Mouse (Mus musculus): ENCODE results near the gene H2-DMb2. TPM values are rescaled to one million over a fixed set of nuclear protein-coding genes. Genes with fewer than 3 reads are reported as not detected.

H2-DMb2 gene
- total RNA-seq, 2 experiments from 2014 or later, result 0.17 to 0.53 TPM

- DNase-seq (ENCODE audit: low spot score), result peak; percentile 47
Measured at GRCm38 (mm10) chr17:34118113-34118872, 24.8 kb upstream of the H2-DMb2 start.

- no peak for DNase-seq (ENCODE audit: low spot score)
Measured at GRCm38 (mm10) chr17:34118873-34119248, 24.2 kb upstream of the H2-DMb2 start.

- peak; percentile 100 for DNase-seq (ENCODE audit: low spot score)
Measured at GRCm38 (mm10) chr17:34119249-34120179, 23.6 kb upstream of the H2-DMb2 start, which contains the start of gene H2-DMa. TSS of gene H2-DMa (plus strand) at chr17:34119541.

- peak; percentile 91 for DNase-seq (ENCODE audit: low spot score)
Measured at GRCm38 (mm10) chr17:34120180-34120723, 22.9 kb upstream of the H2-DMb2 start.

DNA sequence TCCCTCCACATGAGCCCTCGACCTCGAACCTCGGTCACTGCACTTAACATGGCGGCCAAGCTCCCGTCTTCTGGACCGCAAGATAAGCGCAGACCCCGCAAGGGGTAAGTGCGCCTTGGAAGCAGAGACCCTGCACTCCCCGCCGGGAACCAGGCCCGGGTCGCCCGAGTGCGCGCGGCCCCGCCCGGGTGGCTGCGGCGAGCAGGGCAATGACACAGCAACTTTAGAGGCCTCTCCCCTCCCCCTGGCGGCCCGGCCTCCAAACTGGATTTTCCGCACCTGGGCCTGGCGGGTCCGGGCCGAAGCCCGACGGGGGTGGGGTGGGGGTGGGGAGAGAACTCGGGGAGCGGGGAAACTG is 22.3 kb upstream of the H2-DMb2 start:
- DNase-seq (ENCODE audit: low spot score), result peak; percentile 90

- DNase-seq (ENCODE audit: low spot score), result peak; percentile 94
Measured at GRCm38 (mm10) chr17:34121172-34121878, 21.8 kb upstream of the H2-DMb2 start.

GRCm38 (mm10) chr17:34121879-34122187 is 21.3 kb upstream of the H2-DMb2 start:
- peak; percentile 72 for DNase-seq (ENCODE audit: low spot score)

- DNase-seq (ENCODE audit: low spot score), result peak; percentile 98
Measured at GRCm38 (mm10) chr17:34122188-34122984, 20.7 kb upstream of the H2-DMb2 start, which contains the start of gene Brd2. TSS of gene Brd2 (minus strand) at chr17:34122634.

- no peak for DNase-seq (ENCODE audit: low spot score)
Measured at GRCm38 (mm10) chr17:34123111-34123510, 20.0 kb upstream of the H2-DMb2 start.

GRCm38 (mm10) chr17:34123518-34123917 is 19.6 kb upstream of the H2-DMb2 start:
- no peak for DNase-seq (ENCODE audit: low spot score)

- DNase-seq (ENCODE audit: low spot score), result no peak
Measured at GRCm38 (mm10) chr17:34124649-34125048, 18.5 kb upstream of the H2-DMb2 start.

GRCm38 (mm10) chr17:34126826-34127420 is 16.2 kb upstream of the H2-DMb2 start:
- DNase-seq (ENCODE audit: low spot score), result no peak

DNA sequence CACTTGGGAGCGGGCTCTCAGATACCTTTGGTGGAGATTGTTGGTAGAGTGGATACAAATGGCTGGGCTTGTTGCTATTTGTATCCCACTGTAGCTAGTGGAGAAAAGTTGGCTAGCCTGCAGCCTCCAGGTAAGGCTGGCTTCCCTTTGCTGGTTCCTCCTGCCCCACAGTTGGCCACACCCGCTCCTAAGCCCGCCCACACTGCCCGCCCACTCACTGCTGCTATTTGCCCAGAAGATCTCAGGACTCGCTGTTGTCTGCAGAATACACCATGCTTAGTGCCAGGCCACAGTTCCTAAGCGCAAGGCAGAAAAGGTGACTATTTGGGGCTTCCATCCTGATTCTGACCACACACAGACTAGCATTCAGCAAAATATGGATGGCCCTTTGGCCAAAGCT is 15.6 kb upstream of the H2-DMb2 start:
- DNase-seq (ENCODE audit: low spot score), result no peak

DNA sequence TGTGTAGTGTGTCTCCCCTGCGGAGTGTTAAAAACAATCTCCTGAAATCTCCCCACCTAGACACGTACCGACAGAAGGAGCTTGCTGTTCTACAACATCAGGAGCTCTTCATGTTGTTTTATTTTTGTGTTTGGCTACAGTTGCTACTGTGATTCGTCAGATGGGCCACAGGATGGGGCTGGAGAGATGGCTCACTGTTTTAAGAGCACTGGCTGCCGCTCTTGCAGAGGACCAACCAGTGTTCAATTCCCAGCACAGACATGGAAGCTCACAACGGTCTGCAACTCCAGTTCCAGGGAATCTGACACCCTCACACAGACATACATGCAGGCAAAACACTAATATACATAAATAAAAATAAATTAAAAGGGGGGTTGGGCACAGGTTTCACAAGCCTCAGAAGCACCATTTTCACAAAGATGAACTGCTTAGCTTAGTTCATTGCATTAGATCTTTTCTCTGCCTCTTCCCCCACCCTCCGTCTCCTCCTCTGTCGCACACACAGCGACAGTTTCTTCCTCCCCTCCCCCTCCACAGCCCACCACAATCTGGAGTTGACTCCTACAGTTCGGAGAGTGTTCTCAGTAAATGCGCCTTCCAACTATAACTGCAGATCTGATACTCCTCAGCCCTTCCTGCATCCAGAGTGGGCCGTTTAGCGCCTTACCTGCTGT is 14.7 kb upstream of the H2-DMb2 start:
- no peak for DNase-seq (ENCODE audit: low spot score)

DNA sequence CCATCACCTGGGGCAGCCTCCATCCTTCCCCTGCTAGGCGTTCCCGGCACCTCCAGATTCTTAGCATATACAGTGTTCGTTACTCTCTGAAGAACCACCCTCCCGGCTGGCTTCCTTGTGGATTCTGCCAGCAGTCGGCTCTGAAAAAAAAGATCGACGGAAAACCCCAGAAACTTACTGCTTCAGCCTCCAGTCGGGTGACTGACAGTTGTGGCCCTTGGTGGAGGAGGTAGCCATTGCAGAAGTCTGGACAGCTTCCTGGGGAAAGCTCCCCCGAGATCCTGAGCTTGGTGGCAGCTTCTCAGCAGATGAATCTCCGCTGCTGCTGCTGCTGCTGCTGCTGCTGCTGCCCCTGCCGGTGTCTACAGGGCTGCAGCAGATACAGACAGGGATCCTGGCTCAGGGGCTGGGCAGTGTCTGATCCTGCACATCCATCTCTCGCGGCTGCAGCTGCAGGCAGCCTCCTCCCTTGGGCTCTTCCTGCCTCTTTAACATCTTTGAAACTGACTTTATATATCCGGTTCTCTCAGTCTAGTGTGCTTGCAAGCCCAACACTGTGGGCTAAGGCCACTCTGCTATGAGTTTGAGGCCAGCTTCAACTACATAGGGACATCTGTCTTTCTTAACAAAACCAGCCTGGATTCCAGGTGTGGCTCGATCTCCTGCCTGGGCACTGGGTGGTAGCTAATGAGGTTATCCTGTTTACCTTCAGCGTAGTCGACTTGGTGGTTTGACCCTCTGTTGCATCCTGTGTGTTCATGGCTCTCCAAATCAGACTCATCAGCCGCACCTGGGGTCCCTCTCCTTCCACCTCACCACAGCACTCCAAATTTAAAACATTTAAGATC is 13.9 kb upstream of the H2-DMb2 start:
- DNase-seq (ENCODE audit: low spot score), result no peak

DNA sequence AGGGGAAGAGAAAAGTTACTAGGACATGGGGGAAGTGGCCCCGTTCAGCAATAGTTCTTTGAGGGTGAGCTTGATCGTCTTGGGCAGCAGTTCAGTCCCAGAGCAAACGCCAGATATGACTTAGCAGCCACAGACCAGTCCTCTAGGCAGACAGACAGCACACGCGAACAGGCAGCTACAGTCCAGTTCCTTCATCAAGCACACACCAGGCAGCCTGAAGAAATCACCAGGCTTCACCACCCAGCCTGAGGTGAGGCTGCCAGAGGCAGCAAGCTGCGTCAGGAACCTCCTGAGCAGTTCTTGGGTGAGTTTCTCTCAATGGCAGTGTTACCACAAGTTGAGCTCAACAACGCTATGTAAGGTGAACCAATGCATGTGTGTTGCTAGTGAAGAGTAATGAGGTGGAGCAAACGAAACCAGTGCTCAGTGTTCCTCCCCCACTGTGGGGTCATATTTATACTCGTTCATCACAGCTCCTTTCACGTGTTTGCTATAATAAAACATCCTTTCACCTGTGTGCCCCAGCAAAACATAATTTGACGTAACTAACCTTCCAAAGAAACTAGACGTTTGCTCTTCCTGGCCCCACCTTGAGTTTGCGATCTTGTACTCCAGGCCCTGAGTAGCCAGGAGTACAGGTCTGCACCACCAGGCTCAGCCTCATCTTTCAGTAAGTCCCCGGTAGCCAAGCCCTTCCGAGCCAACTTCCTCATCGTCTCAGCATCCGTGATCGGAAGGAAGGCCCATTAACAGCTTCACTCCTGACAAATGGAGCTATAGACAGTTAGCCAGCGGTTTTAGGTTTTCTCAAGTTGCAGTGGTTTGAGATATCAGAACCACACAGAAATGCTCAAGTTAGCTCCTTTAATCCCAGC is 12.8 kb upstream of the H2-DMb2 start:
- DNase-seq (ENCODE audit: low spot score), result no peak

DNA sequence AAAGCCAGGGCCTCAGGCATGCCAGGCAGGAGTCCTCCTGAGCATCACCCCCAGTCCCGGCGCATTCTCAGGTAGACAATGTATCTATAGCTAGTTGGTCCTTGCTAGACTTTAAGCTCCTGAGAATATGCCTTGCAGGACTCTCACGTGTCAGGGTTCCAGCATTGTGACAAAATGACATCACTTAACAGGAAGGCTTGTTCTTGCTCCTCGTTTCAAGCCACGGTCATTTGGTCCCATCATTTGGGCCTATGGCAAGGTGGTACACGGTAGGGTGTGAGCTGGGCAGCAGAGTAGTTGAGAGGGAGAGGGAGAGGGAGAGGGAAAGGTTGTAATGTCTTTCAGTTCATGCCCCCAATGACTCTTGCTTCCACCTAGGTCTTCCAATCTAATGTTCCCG is 11.2 kb upstream of the H2-DMb2 start:
- DNase-seq (ENCODE audit: low spot score), result no peak

DNA sequence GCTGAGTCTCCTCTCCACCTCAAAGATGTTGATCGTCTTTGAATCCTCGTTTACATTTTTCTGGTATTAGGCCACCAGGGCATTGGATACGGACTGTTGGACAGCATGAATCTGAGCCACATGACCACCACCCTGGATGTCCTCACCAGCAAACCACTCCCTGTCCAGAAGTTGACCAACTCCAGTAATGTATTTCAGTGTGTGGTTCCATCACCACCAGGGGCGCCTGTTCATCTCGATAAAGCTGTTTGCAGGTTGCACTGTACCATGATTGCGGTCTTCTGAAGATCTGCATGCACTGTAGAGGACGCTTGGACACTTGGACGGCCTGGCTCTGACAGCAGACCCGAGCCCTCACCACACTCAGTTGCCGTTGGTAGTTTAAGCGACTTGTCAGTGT is 9.8 kb upstream of the H2-DMb2 start:
- DNase-seq (ENCODE audit: low spot score), result no peak

Data from gastrocnemius, adult 18-20 months (tissue).